8 mouse cellular contexts compared by ENCODE assay signal in the genomic region with DNA sequence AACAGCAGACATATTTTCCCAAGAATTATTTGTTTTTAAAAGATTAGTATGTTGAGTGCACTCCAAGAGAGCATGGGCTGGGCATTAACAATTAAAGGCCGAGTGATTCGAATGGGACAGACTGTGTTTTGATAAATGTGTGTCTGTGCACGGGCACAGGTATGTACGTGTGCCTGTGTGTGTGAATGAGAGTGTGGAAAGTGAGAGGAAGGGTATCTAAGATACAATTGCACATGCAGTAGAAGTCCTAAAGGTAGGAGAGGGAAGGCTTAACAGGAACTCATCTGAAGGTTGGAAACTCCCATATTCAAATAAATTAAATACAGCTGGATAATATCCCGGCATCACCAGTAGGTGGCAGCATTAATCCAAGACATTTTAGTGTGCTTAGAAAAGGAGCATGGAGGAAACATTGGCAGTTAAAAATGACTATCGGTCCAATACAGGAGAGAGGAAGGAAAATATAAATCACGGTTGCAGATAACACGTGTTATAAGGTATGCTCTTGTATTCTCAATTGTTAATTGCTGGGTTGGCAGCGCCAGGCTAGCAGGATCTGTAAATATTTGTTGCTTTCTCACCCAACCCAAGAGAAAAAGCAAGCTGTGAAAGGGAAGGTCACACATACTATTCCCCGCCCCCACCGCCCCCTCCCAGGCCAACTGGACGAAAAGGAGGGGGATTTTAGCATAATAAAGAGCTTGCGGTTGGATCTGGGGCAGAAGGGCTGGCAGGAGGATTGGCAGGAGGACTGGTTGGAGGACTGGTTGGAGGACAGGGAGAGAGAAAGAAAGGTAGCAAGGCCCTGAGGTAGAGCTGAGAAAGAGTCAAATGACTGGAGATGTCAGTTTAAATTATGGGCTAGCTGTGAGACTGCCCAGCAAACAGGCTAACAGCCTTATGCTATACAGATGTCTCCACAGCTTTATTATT. TPM values are rescaled to one million over a fixed set of nuclear protein-coding genes. Genes with fewer than 3 reads are reported as not detected.
A peak's percentile ranks its signal among the peaks of the same experiment; 100 is the strongest.
DNase-seq lines count a peak whose midpoint lies in the region; ATAC-seq lines count a peak whose summit lies in the region.

No protein-coding gene starts in this region.

- DNase-seq in ovary, postnatal 10 days (ENCODE audit: low spot score) = peak; percentile 32
- no peak for DNase-seq in ovary, adult 18-20 months (ENCODE audit: low spot score)
- peak; percentile 86 for DNase-seq in embryo, embryonic 11 days
- peak; percentile 60 for DNase-seq in heart, adult 8-10 months (ENCODE audit: low spot score)
- DNase-seq in kidney, adult 11 months = peak; percentile 19
- peak; percentile 80 to 85 for DNase-seq in left cerebral cortex, postnatal 14 days (ENCODE audit: low spot score in 2 of 2)
- peak; percentile 9 for DNase-seq in spleen, adult 12 weeks (ENCODE audit: low spot score)

- H3K4me1 ChIP-seq in midbrain, embryonic 13.5 days (replicated peaks) = peaks cover 5% of the 10 kb centered on the region

- ATAC-seq in midbrain, embryonic 13.5 days = peak; percentile 80

- intact Hi-C loops in left cerebral cortex, postnatal 14 days (cut with DNase I) = no loop called here

- 24% methylated on average over 13 of the region's 13 CpGs for WGBS in midbrain, embryonic 13.5 days

- no peaks in the 10 kb centered on the region for H3K36me3 ChIP-seq in midbrain, embryonic 13.5 days

- H3K4me3 ChIP-seq in midbrain, embryonic 13.5 days (replicated peaks) = peak overlapping the region; percentile 24

- no peaks in the 10 kb centered on the region for H3K9me3 ChIP-seq in midbrain, embryonic 13.5 days

- H3K27ac ChIP-seq in midbrain, embryonic 13.5 days = no peak overlapping the region

- H3K27me3 ChIP-seq in midbrain, embryonic 13.5 days = no peaks in the 10 kb centered on the region

- peak overlapping the region; percentile 42; the same call in 1 of the 2 replicates for H3K9ac ChIP-seq in midbrain, embryonic 13.5 days (replicated peaks)

- peak overlapping the region; percentile 46 for H3K4me2 ChIP-seq in midbrain, embryonic 13.5 days (replicated peaks)

RNA-seq across cellular contexts. Expression of a gene that starts 35.6 kb away (rescaled TPM):
- not detected for total RNA-seq in heart, adult 8-10 months (2022)
- total RNA-seq in left cerebral cortex, postnatal 14 days (2021) = not detected
- not detected in 2 replicates for polyA plus RNA-seq in midbrain, embryonic 13.5 days (2015; fragmentation: Nextera tagmentation; extraction: Ambion mirVana)
